Mouse (Mus musculus): ENCODE data around the gene Mipep. TPM values are rescaled to one million over a fixed set of nuclear protein-coding genes. Genes with fewer than 3 reads are reported as not detected.

The Mipep gene
- total RNA-seq, 2 experiments from 2014 or later = 53.9 to 58.4 TPM

DNA sequence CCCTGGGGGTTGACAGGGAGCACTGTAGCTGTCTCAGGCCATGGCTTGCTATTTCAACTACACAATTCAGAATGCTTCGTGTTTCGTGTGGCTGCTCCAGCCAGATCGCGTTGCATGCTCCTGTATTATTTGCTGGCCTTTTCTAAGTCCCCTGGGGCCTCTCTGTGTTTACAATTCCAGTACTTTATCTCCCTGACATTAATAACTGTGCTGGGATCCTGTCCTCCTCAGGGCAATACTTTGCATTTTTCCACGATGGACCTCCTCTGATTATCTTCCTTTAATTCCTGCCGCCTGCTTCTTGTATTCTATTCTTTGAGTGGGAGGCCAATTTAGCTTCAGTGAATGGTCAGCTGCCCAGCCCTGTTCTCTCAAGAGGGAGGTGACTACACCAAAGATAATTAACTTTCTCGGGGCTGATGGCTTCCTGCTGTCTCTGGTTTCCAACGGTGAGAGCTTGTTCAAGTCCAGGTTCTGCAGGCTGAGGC lies 128.7 kb downstream of the Mipep start:
- intact Hi-C loops (cut with DNase I) = no loop called here
- DNase-seq (ENCODE audit: low spot score) = no peak

DNA sequence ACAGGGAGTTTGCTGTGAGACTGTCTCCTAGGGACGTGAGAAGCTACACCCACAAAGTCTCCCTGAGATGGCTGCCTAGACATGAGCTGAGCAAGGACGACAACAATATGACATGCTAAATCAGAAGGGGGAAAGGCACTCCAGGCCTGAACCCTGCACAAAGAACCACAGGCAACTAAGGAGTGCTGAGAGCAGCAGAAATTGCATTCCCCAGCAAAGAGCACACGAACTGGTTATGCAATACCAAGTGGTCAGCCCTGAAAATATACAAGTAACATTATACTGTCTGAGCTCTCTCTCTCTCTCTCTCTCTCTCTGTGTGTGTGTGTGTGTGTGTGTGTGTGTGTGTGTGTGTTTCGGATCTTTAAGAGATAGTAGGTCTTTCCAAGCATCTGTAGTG lies 132.3 kb downstream of the Mipep start:
- no peak for DNase-seq (ENCODE audit: low spot score)
- intact Hi-C loops (cut with DNase I) = no loop called here

DNA sequence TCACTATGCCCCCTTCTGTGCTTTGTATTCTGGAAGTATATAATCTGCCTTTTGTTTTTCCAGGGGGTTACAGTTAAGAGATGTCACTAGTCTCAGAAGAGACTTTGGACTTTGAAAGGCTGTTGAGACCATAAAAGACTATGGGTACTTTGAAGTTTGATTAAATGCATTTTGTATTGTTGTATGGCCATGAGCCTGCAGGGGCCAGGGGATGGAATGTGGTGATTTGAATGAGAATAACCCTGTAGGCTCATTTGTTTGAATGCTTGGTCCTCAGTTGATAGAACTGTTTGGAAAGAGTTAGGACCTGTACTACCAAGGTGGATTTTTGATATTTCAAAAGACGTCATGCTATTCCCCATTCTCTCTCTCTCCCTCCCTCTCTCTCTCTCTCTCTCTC lies 141.6 kb downstream of the Mipep start:
- no peak for DNase-seq (ENCODE audit: low spot score)
- intact Hi-C loops (cut with DNase I) = no loop called here

DNA sequence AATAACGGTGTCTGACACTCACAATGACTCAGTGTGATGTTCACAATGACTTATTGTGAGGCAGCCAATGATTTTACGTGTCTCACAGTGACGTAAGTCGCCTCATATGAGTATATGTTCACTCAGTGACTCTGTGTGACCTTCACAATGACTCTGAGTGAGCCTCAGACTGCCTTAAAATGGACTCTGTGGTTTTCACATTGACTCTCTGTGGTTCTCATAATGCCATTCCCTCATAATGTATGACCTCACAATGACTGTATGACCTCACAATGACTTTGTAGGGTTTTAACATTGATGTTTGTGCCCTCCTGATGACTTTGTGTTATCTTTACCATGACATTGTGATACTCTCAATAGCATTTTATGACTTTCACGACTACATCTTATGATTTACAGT lies 151.3 kb downstream of the Mipep start:
- DNase-seq (ENCODE audit: low spot score) = no peak
- intact Hi-C loops (cut with DNase I) = no loop called here

DNA sequence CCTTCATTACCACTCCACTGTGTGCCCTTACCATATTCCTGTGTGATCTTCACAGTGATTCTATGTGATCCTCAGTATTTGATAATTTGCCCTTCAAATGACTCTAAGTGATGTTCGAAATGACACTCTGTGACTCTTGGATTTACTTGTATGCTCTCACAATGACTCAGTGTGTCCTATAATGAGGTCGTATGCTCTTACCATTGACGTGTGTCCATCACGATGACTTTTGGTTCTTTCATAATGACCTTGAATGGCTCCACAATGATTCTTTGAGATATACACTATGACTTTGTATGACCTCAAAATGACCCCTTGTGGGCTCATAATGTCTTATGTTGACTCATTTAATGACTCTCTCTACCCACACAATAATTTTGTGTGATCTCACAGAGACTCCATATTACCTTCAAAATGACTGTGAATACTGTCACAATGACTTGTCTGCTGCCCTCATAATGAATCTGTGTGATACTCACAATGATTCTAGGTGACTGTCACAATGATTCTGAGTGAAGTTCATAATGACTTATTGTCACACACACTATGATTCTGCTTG lies 153.2 kb downstream of the Mipep start:
- intact Hi-C loops (cut with DNase I) = no loop called here
- DNase-seq (ENCODE audit: low spot score) = no peak

Other genes with a start within 250 kb of the Mipep start
- gene Spata13, start 150.6 kb upstream of the Mipep start, total RNA-seq (2021) = 10 to 100 TPM; 17.3 to 18.2 TPM
- 10 to 100 TPM; 43.1 to 50.6 TPM for gene C1qtnf9, start 16.4 kb upstream of the Mipep start, total RNA-seq (2021)

Measured in heart, postnatal 25 days (tissue).